Mouse (Mus musculus) limb, embryonic 14.5 days (tissue): Measurements from ENCODE around the gene Lrrc74a. TPM values are rescaled to one million over a fixed set of nuclear protein-coding genes. Genes with fewer than 3 reads are reported as not detected.

Experiments used
- ATAC-seq: fragments of 200-750 bp; cut with Nextera tagmentation; 2 replicates; pipeline ENCODE4 v1.8.0; 2017; ENCODE audit warnings: low read depth, moderate number of reproducible peaks, moderate TSS enrichment; ENCODE audit not compliant: low FRiP score
- DNase-seq: peaks from one replicate; pipeline ENCODE4 v3.0.0-alpha.2; 2015; ENCODE audit warnings: low spot score
- H3K27ac ChIP-seq: fragments of 300-500 bp; sonication (generic); replicated peaks from 2 replicates; pipeline ENCODE4 v1.5.1; 2014; ENCODE audit warnings: low read depth, mild to moderate bottlenecking, low read length, moderate library complexity, mixed read lengths
- H3K27me3 ChIP-seq: fragments of 300-500 bp; sonication (generic); 2 replicates; pipeline ENCODE4 v1.6.1; 2014; ENCODE audit warnings: low read length, mixed read lengths; ENCODE audit not compliant: control insufficient read depth, insufficient read depth
- H3K36me3 ChIP-seq: fragments of 300-500 bp; sonication (generic); 2 replicates; pipeline ENCODE4 v1.6.1; 2014; ENCODE audit warnings: mild to moderate bottlenecking, low read length, moderate library complexity, mixed read lengths; ENCODE audit not compliant: control insufficient read depth, insufficient read depth
- H3K4me1 ChIP-seq: fragments of 300-500 bp; sonication (generic); 2 replicates; pipeline ENCODE4 v1.6.1; 2014; ENCODE audit warnings: antibody characterized with exemption, low read length, mixed read lengths; ENCODE audit not compliant: control insufficient read depth, insufficient read depth
- H3K4me2 ChIP-seq: fragments of 300-500 bp; sonication (generic); replicated peaks from 2 replicates; pipeline ENCODE4 v1.6.1; 2014; ENCODE audit warnings: low read depth, mild to moderate bottlenecking, low read length, moderate library complexity; ENCODE audit not compliant: severe bottlenecking
- H3K4me3 ChIP-seq: fragments of 300-500 bp; sonication (generic); replicated peaks from 2 replicates; pipeline ENCODE4 v1.5.1; 2014; ENCODE audit warnings: low read length
- H3K9ac ChIP-seq: fragments of 300-500 bp; sonication (generic); 2 replicates; pipeline ENCODE4 v1.6.1; 2014; ENCODE audit warnings: mild to moderate bottlenecking, low read depth, low read length, moderate library complexity; ENCODE audit not compliant: severe bottlenecking
- H3K9me3 ChIP-seq: fragments of 300-500 bp; sonication (generic); 2 replicates; pipeline ENCODE4 v1.6.1; 2016; ENCODE audit warnings: low read length; ENCODE audit not compliant: control insufficient read depth
- POLR2A ChIP-seq: fragments of 200-500 bp; IDR thresholded peaks from 2 replicates; pipeline ENCODE4 v1.8.0; 2012; ENCODE audit warnings: inconsistent platforms, mild to moderate bottlenecking, moderate library complexity, borderline replicate concordance; ENCODE audit not compliant: insufficient read depth, insufficient read length; ENCODE audit errors: extremely low read depth
- WGBS: fragments of 180-500 bp; shearing (Covaris S2); extraction: QIAGEN DNeasy Blood & Tissue Kit; methylation state at CpG from one replicate; pipeline ENCODE4 v1.1.7; 2014; 5-methylcytosine and 5-hydroxymethylcytosine counted together
- polyA plus RNA-seq, 2 experiments: library from polyadenylated mRNA; depleted of rRNA in 1 of 2; stranded (reverse) in 1 of 2; unstranded in 1 of 2; fragments of >200 nt; fragmentation: Nextera tagmentation in 1 of 2; extraction: Ambion mirVana in 1 of 2; gene quantifications; 2 replicates each; pipeline versions ENCODE4 v1.2.1 to v1.2.3; 2012 to 2014

The Lrrc74a gene
- polyA plus RNA-seq, 2 experiments: not detected

DNA sequence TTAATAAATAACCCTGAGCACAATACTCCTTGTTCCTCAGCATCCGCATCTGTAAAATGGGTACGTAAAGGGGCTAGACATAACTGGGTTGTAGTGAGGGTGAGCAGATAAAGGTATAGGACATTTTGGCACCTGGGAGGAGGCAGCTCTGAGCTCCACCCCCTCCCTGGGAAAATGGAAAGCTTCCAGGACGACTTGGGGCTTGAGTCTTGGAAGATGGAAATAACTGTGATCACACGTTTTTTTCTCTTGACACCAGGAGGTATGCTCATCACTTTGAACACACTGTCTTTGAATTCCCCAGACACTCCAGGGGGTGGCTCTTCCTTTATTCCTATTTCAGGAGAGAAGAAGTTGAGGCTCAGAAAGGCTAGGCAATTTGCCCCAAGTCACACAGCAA is 71.1 kb downstream of the Lrrc74a start:
- ATAC-seq: no peak
- TF ChIP-seq POLR2A: no peak
- H3K36me3 ChIP-seq: no peaks in the 10 kb centered on the region
- peaks cover 74% of the 10 kb centered on the region for H3K4me1 ChIP-seq
- no peaks in the 10 kb centered on the region for H3K27me3 ChIP-seq
- H3K27ac ChIP-seq: no peak overlapping the region
- H3K4me2 ChIP-seq: no peak overlapping the region
- H3K9me3 ChIP-seq: no peaks in the 10 kb centered on the region
- no peak for DNase-seq
- 58% methylated on average over 4 of the region's 4 CpGs for WGBS
- no peak overlapping the region for H3K9ac ChIP-seq
- H3K4me3 ChIP-seq: no peak overlapping the region

GRCm38 (mm10) chr12:86806031-86806922 is 72.1 kb downstream of the Lrrc74a start:
- Histone ChIP-seq H3K4me3 (peak overlapping the region; percentile 16), H3K9me3 (no peaks in the 10 kb centered on the region), H3K9ac (0 out of 2 replicates have a peak overlapping the region, but pooled peaks have one; percentile 25), H3K4me2 (peak overlapping the region; percentile 42), H3K27ac (peak overlapping the region; percentile 76), H3K27me3 (no peaks in the 10 kb centered on the region), H3K4me1 (peaks cover 73% of the 10 kb centered on the region), H3K36me3 (no peaks in the 10 kb centered on the region)
- TF ChIP-seq POLR2A: no peak
- peak; percentile 85 for DNase-seq
- 5% methylated on average over 17 of the region's 20 CpGs for WGBS
- no peak for ATAC-seq

GRCm38 (mm10) chr12:86806923-86807794 is 73.0 kb downstream of the Lrrc74a start:
- TF ChIP-seq POLR2A: no peak
- Histone ChIP-seq H3K4me1 (peaks cover 65% of the 10 kb centered on the region), H3K9ac (no peak overlapping the region), H3K4me3 (no peak overlapping the region), H3K36me3 (no peaks in the 10 kb centered on the region), H3K27me3 (no peaks in the 10 kb centered on the region), H3K4me2 (peak overlapping the region; percentile 42), H3K27ac (peak overlapping the region; percentile 76), H3K9me3 (no peaks in the 10 kb centered on the region)
- DNase-seq (peak; percentile 83), ATAC-seq (peak; percentile 48; the same call in 1 of the 2 replicates)
- 19% methylated on average over 5 of the region's 5 CpGs for WGBS

- peaks cover 59% of the 10 kb centered on the region for H3K4me1 ChIP-seq
- no peak overlapping the region for H3K9ac ChIP-seq
- H3K27ac ChIP-seq: peak overlapping the region; percentile 76
- H3K27me3 ChIP-seq: no peaks in the 10 kb centered on the region
- no peak for DNase-seq
- H3K4me3 ChIP-seq: no peak overlapping the region
- TF ChIP-seq POLR2A: no peak
- no peaks in the 10 kb centered on the region for H3K36me3 ChIP-seq
- H3K9me3 ChIP-seq: no peaks in the 10 kb centered on the region
- WGBS: 25% methylated on average over 4 of the region's 4 CpGs
- no peak for ATAC-seq
- H3K4me2 ChIP-seq: no peak overlapping the region
These were observed 73.6 kb downstream of the Lrrc74a start for GRCm38 (mm10) chr12:86807795-86808128.

GRCm38 (mm10) chr12:86808856-86809255 is 74.7 kb downstream of the Lrrc74a start:
- no peaks in the 10 kb centered on the region for H3K9me3 ChIP-seq
- no peak for DNase-seq
- H3K4me3 ChIP-seq: no peak overlapping the region
- H3K27me3 ChIP-seq: no peaks in the 10 kb centered on the region
- H3K4me1 ChIP-seq: peaks cover 48% of the 10 kb centered on the region
- H3K36me3 ChIP-seq: no peaks in the 10 kb centered on the region
- H3K9ac ChIP-seq: no peak overlapping the region
- H3K4me2 ChIP-seq: no peak overlapping the region
- WGBS: 83% methylated on average over 4 of the region's 4 CpGs
- no peak for TF ChIP-seq POLR2A
- ATAC-seq: no peak
- H3K27ac ChIP-seq: no peak overlapping the region
